Mouse (Mus musculus): ENCODE measurements around the gene Atg7. TPM values are rescaled to one million over a fixed set of nuclear protein-coding genes. Genes with fewer than 3 reads are reported as not detected.

Atg7 gene
- polyA plus RNA-seq, 1 experiment: 21.5 TPM

DNA sequence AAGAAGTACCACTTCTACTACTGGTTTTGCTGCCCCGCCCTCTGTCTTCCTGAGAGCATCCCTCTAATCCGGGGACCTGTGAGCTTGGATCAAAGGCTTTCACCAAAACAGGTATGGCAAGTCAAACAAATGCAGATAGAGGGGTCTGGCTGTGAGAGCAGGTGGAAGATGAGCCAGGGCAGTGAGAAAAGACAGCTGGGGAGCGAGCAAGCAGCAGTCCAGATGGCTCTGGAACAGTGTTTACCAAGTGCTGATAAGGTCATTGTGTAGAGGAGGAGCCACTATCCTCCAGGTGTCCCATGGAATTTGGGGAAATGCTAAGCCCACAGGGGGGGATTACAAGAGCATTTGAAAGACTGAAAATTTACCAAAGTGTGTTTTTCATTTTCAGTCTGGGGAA, 41.5 kb downstream of the Atg7 start:
- DNase-seq (ENCODE audit: low spot score): no peak

DNA sequence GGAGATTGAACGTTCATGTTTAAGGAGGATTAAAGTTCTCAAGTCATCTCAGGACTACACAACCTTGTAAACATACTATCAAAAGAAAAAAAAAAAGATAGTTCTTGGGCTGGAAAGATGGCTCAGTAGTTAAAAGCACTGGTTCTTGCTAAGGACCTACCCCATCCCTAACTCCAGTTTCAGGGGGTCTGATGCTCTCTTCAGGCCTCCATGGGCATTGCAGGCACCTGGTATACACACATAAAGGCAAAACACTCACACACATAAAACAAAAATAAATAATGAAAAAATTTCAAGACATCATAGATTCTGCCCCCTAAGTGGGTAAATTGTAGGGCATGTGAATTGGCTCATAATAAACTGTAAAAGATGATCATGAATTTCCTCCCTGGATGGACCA, 42.5 kb downstream of the Atg7 start:
- no peak for DNase-seq (ENCODE audit: low spot score)

DNA sequence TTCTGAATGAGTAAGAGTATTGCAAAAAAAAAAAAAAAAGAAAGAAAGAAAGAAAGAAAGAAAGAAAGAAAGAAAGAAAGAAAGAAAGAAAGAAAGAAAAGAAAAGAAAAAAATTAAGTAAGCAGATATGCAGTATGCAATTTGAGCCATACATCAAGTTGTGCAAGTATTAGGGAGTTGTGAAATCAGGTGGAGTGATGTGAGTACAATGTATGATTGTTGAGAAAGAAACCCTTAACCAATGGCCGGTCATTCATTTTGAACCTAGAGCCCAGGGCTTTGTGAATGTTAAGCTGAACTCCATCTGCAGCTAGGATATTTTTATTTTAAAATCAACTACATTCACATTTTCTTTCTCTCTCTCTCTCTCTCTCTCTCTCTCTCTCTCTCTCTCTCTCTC, 44.1 kb downstream of the Atg7 start:
- DNase-seq (ENCODE audit: low spot score): no peak

DNA sequence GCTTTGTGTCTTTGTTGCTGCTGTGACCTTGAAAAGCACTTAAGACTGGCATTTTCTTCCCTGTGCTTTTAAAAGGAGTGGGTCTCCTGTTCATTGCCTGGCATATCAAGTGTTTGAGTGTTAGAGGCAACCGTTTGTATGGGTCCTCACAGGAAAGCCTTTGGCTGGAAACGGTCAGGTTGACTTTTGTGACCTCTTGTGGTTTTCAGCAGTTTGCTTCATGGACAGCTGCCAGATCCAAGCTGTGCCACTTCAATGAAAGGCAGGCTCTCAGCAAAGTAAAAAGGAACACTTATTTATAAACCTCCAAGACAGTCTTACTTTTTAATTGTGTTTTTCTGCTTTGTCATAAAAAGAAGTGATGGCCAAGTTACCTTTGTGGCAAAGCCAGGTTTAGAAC, 47.8 kb downstream of the Atg7 start:
- DNase-seq (ENCODE audit: low spot score): no peak

DNA sequence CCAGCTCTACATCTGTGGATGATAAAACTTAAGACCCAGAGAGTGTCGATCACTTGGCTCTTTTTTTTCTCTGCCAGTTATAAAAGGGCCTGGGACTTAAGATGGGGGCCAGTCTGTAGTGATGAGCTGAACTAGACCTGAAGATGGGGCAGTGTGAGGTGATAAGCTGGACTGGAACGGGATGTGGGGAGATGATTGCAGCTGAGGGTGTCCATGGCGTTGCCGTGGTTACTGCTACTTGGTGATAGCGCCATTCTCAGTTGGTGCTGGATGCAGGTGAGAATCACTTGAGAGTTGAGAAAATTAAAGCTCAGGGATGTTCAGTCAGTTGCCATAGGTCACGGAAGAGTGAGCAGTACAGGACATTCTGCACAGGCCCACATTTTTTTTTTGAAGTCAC, 48.6 kb downstream of the Atg7 start:
- DNase-seq (ENCODE audit: low spot score): no peak

DNA sequence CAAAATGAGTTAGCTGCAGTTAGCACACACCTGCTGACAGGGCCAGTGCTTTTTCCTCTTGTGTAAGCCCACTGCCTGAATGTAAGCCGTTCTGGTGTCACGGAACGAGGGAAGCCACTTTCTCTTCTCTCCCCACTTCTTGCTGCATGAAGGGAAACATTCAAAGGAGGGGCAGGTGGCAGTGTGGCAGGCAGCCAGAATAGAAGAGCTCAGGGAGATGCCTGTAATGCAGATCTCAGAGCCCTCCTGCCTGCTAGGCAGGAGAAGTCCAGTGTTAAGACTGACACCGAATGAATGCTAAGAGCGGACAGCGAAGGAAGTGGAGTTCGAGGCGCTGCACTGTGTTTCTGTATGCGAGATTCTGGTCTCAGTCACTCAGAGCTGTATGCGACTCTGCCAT, 49.8 kb downstream of the Atg7 start:
- no peak for DNase-seq (ENCODE audit: low spot score)

DNA sequence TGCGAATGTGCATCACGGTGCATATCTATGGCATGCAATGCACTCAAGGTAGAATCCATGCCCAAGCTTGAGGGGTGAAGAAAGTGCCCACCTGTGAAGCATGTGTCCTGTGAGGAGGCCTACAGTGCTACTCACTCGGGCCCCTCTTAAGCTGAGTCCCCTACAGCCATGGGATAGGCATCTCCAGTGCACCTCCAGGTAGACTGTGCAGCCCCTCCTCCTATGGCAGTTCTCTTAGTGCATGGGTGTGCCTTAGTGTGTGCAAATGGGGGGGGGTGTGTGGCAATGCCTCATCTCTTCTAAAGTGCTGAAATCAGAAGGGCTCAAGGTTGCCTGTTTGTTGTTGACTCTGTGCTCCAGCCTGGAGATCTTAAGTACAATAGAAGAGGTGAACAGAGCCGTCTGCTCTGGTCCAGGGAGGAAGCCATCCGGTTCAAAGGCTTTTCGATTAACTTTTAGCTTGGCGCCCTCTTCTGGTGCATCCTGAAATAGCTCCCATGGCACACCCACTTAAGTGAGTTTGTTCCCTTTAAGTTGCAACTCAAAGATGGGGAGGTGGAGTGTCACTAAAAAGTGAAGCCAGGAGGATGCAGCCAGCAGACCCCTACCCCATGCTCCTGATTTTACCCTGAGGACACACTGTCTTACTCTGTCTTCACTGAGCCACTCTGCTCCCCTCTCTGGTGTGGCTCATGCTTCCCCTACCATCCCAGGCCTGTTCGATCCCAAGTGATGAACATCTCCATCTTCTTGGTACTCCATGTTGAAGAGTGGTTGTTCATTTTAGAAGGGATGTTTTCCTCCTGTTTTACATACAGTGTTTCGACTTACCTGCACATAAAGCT, 55.0 kb downstream of the Atg7 start:
- DNase-seq (ENCODE audit: low spot score): no peak

DNA sequence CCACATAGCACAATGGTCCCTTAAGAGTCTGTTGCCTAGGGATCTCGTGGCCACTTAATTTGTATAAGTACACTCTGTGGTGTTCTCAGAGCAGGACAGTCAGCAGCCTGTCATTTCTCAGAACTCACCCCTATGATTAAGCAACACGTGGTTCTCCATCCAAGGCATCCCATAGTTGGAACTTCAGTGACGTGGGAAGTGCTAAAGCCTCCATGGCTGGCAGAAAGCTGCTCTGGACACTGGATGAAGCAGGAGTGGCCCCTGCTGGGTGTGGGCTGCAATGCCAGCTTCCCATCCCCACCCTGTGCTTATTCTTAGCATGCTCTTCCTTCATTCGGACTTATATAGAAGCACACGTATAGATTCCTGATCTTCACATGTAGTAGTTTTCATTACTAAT, 55.7 kb downstream of the Atg7 start:
- DNase-seq (ENCODE audit: low spot score): no peak

DNA sequence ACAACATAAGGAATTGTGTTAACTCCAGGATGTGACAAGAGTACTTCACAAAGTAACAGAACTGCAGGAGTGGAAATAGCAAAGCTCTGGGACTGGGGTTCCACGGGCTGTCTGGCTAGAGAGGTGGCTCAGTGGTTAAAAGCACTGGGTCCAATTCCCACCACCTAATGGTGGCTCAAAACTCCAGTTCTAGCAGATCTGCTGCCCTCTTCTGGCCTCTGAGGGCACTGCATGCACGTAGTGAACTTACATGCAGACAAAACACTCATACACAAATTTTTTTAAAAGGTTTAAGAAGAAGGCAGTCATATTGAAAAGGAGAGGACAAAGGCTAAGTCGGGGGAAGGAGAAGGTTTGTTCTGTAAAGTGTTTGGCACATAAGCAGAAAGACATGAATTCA, 57.8 kb downstream of the Atg7 start:
- no peak for DNase-seq (ENCODE audit: low spot score)

DNA sequence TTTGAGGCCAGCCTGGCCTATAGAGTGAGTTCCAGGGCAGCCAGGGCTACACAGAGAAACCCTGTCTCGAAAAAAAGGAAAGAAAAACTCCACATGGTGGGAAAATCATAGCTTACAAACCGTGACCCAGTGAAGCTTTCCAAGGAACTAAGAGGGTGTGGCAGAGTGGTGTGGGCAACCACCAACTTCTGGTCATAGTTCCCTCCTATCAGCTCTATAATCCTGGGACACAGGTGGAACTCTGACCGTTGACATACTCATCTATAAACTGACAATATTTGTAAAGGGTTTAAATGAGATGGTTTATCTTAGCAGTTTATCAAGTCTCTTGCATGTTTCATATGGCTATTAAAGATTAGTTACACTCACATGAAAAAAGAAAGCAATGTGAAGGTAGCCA, 64.1 kb downstream of the Atg7 start:
- DNase-seq (ENCODE audit: low spot score): no peak

DNA sequence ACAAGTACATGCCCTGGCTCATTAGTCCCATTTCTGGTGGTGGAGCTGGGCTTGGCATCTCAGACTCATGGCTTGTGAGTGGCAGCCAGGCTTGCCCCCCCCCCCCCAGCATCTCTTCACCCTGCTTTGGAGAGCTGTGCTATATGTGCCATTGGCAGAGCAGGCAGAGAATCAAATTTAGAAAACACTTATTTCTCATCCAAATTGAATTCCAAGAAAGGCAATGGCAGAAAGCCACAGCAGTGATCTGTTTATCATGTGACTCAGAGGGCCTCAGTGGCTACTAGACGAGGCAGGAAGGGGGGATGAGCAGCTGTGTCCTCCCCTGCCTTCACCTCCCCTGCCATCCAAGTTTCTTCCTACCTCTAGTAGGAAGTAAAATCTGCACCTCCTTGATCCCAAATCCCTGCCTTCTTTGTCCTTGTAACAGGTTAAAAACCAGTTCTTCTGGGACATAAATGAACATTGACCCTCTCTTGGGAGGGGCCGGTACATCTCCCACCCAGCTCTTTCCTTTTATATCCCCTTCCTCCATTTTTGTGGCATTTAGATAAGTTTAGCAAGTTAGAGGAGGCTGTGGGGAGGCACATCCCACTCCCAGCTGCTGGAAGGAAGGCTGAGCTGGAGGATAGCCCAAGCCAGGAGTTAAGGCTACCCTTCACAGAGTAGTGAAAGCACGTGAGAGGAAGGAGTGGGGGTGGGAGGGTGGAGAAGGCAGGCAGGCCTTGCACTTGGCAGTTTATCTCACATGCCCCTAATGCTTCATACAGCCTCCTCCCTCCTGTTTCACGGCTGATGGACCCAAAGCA, 69.5 kb downstream of the Atg7 start:
- DNase-seq (ENCODE audit: low spot score): no peak

DNA sequence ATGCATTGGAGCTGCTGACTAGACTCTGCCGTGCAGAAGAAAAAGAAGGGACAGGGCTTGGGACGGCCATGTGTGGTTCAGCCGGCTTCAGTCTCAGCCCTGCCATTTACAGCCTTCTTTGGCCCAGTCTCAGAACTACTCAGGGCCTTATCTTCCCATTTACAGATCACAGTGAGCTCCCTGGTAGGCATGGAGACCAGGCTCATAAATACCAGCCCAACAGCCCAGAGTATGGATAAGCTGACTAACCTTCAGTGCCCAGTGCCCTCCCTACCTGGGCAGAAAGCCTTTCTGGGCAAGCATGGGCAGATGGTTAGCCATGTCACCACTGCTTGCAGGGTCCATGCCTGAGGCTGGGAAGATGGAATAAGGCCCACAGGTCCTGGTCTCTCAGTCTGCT, 70.6 kb downstream of the Atg7 start:
- DNase-seq (ENCODE audit: low spot score): no peak

DNA sequence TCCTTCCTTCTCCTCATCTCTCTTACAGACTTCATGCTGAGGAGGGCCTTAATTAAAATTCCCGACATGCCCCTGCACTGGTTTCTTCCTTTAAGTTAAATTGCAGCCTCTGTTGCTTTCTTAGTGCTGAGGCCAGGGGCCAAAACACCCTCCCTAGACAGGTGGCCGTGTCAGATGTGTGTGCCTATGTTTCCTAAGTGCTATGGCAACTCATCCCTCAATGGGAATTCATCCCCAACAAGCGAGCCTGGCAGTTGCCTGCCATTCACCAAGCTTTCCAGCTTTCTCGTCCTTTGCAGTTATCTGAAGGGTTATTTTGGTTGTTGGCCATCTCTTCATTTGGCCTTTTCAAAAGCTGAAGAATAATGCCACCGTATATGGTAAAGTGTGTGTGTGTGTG, 71.8 kb downstream of the Atg7 start:
- DNase-seq (ENCODE audit: low spot score): no peak

DNA sequence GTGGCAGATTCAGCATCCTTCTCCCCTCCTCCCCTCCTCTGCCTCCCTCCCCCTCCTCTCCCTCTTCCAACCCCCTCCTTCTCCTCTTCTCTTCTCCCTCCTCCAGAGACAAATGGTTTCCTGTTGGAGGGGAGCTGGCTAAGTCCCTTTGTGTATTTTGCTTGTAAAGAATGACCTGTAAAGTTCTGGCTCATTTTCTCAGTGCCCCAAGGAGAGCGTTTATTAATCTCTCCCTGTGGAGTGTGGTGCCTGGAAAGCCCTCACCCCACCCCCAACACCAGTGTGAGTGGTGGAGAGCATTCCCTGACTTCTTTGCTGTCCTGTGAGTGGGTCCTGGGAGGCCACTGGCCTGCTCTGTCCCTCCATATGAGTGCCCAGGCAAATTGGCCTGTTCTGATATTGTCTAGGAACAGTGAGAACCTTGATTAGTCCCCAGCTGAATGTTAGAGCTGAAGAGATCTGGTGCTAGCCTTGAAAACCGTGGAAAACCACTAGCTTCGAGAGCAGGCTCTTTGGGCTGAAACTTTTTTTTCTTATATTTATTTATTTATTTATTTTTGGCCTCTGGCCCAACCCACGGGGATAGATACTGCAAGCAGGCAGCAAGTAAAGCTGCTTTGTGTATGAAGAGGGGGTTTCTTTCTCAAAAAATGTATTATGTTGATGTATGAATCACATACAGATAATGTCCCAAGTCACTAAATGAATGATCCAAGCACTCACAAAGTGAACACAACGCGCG, 72.6 kb downstream of the Atg7 start:
- DNase-seq (ENCODE audit: low spot score): no peak

DNA sequence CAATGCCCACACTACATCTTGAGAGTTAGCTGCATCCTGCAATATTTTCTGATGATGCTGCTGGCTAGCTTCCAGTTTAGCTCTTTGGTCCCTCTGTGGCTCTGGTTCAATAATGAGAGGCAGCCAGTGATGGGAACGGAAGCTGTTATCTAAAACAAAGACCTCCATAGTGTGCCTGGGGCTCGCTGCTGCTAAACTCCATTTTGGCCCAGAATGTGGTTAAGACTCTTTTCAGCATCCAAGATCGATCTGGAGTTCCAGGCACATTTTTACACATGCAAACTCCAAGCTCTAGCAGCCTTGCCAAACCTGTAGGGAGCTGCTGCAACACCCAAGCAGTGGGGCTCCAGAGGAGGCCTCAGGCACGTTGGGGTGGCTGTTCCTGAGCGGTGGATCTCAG, 76.2 kb downstream of the Atg7 start:
- DNase-seq (ENCODE audit: low spot score): no peak

DNA sequence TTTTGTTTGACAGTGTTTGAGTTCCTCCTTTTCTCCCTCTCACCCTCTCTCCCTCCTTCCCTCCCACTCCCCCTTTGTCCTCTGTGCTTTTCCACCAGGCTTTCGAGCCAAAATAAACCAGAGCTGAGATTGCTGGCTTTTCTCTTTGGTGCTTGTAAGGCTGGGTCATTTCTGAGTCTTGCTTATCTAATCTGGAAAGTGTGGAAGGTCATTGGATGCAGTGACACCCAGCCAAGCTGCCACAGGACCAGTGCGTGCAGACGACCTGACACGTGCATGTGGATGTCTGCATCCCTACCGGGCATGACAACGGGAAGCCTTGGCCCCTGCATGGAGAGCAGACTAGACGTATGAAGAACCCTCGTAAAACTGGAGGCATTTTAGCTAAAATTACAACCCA, 76.8 kb downstream of the Atg7 start:
- DNase-seq (ENCODE audit: low spot score): no peak

DNA sequence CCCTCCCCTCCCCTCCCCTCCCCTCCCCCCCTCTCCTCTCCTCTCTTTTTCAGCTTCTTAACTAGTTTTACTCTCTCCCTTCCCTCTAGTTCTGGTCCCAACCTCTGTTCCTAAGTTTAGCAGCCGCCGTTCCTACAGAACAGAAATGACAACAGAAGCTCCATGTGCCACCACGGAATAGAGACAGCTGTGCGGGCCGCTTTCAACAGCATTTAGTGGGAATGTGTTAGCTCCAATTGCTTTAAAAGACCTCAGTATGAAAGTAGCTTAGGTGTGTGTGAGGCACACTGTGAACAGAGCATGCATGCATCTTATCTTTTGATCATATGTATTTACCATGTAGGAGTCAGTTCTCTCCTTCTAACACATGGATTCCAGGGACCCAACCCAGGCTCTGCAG, 79.1 kb downstream of the Atg7 start:
- no peak for DNase-seq (ENCODE audit: low spot score)

DNA sequence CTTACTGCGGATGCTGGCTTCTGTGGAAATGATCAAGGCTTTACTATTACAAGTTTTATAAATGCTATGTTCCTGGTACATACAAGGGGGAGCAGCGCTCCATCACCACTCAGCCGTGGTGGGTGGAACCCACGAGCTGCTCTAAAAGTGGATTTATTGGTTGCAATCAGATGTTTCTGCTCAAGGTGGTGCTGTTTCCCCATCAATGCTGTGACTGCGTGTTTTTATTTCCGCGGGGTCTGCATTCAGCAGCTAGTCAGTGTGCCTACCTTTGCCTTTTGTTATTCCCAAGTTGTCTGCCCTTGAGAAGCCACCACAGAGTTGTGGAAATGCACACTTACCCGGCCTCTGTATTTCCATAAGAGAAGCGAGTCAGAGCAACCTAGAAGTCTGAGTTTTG, 81.0 kb downstream of the Atg7 start:
- no peak for DNase-seq (ENCODE audit: low spot score)

DNA sequence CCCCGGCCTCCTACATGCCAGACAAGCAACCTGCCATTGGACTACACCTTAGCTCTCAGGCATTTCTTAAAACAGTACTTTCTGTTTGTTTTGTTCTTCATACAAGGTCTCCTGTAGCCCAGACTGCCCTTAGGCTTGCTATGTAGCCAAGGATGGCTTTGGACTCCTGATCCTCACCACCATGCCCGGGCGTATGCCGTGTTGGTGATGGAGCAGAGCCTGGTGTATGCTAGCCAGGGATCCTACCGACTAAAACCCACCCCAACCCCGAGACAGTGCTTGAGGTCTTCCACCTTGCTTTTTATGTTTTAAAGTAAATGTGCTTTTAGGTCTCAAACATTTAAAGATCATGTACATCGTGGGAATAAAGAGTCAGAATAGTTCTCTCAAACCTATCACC, 81.5 kb downstream of the Atg7 start:
- no peak for DNase-seq (ENCODE audit: low spot score)

DNA sequence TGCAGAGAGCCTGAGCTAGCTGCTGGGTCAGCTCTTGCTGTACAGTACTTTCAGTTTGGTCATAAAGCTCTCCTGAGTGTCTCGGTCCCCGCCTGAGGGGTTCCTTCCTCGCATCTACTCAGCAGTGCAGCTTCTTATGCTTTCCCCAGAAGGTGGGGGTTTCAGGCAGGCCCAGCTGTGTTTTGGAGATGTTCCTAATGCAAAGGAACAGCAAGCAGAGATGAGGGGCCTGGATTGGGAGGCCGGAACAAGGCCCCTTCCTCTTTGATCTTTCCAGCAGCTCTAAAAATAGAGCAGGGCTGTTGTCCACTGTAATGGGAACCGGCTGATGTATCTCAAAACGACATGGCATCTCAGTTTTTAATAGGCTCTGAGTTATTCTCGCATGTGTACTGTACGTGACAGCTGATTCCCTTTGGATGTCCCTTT, 82.3 kb downstream of the Atg7 start:
- no peak for DNase-seq (ENCODE audit: low spot score)

DNA sequence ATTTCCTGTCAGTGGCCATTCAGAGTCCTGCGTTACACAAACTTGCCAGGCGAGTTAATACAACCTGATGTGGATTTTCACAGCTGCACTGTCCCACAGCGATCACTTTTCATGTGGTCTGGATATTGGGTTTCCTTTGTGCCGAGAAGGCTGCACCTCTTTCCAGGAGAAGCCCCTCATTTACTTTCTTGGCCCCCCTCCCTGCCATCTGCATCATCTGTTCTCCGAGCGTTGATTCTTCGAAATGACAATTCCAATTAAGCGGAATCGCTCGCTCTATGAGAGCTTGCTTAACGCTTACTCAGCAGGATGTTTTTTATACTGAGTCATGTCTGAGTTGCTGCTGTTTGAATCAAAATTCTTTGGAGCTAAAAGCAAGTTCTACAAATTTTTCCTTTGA, 83.8 kb downstream of the Atg7 start:
- no peak for DNase-seq (ENCODE audit: low spot score)

DNA sequence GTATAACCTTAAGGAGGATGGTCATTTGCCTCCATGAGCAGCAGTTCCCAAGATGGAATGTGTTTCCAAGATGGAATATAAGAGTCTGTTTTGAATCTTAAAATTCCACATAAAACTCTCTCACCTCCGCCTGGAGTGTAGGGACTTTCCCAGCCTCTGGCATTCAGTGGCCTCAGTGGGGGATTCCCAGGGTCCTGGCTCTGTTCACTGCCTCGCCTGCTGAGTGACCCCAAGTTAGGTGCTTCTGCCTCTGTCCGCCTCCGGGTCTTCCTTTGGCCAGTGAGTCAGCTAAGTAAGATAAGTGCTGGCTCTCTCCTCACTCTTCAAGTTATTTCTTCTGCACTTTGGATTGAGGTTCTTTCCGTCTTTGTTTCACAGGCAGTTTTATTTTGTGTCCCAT, 90.3 kb downstream of the Atg7 start:
- no peak for DNase-seq (ENCODE audit: low spot score)

DNA sequence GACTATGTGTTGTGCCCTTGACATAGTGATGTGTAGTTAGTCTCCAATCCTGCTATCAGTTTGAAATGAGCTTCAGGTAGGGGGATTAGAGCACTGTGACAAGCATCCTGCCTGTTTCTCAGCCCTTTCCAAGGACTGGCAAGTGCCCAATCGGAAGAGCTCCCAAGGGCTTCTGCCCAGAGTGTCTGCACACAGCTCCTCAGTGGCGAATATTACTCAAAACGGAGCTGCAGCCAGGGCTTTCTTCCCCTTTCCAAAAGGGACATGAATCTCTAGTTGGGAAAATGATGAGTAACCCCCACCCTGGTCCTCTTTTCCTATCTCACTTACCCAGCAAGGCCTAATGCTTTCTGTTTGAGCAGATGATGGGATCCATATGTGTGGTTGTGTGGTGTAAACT, 90.8 kb downstream of the Atg7 start:
- no peak for DNase-seq (ENCODE audit: low spot score)

Data from urinary bladder, adult 2 months (tissue).